Mouse (Mus musculus): ENCODE data around the gene Agpat2.

The Agpat2 gene

DNA sequence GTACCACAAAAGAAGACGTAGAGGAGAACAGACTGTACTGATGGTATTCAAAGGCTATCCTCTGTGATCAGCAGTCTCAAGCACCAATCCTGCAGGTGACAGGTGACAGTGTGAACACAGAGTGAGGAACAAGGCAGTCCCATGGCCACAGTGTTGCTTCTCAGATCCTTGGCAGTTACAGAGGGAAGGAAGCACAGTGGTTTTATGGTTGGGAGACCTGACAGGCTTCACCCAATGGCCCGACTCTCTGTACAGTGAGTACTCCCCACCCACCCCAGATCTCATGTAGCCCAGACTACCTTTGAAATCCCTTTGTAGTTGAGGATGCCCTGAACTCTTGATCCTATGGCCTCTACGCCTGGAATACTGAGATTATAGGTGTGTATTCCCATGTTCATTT, 21.2 kb upstream of the Agpat2 start:
- DNase-seq, result no peak

DNA sequence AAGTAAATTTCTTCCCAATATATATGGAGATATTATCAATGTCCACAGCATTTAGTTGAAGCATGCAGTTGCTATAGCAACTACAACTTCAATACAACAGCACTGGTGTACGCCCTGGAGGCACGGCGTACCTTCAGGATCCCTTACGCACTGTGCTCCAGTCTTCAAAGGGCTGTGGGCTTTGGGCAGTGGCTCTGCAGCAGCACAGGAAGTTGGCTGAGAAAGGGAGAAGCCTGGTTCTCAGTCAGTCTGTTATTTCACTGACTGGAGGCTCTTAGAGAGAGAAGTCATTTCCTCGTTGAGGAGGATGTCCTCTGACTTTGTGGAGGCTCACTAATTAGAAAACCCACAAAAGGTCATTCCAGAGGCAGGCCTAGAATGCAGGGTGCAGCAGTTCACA, 18.8 kb upstream of the Agpat2 start:
- no peak for DNase-seq

GRCm38 (mm10) chr2:26621246-26621645, 17.0 kb upstream of the Agpat2 start:
- DNase-seq, result no peak

DNA sequence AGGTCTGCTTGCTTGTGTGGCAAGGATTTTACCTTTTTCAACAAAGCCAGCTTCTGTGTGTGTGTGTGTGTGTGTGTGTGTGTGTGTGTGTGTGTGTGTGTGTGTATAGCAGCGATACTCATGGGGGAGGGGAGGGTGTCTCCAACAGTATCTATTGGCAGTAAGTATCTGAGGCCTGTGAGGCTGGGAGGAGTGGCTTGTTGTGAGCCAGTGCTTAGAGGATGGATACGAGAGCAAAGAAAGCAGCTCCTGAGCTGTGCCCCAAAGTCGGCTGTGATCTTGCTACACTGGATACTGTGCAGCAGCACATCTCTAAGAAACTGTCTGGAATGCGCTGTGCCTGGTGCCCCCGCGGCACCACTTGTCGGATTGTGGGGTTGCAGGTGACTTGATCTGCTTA, 13.7 kb upstream of the Agpat2 start:
- DNase-seq, result no peak

GRCm38 (mm10) chr2:26617331-26617730, 13.1 kb upstream of the Agpat2 start:
- DNase-seq, result no peak

- DNase-seq, result no peak
These were observed 11.4 kb upstream of the Agpat2 start for GRCm38 (mm10) chr2:26615459-26616124.

DNA sequence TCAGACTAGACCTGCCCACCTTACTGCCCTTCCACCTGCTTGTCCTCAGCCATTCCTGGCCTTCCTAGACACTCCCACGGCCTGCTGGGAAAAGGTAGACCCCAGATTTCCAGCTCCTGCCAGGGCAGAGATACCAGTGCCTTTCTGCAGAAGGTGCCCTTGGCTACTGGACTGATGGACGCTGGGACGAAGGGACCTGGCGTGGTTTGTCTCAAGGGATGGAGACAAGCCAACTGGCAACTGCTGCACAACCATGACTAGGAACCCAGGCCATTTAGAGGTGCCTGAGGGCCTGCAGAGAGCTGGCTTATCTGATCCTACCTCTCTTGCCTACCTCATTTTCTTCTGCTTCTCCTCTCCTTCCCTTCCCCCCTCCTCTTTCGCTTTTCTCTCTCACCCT, 10.7 kb upstream of the Agpat2 start:
- DNase-seq, result no peak

GRCm38 (mm10) chr2:26611896-26612295, 7.7 kb upstream of the Agpat2 start:
- no peak for DNase-seq

DNA sequence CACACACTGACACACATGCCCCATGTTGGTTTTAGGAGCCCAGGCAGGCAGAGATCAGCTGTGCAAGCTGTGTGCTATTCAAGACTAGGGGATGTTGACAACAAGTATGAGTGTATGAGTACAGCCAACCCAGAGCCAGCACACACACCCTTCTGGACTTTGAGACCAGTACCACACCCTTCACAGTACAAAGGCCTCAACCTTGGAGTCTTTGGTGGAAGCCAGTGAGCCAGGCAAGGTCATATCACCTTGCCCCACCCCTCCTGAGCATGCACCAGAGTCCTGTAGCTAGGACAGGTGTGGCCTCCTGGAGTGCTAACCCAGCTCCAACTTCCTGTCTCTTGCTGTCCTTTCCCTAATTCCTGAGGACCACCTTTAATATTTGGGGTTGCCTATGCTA, 6.8 kb upstream of the Agpat2 start:
- no peak for DNase-seq

GRCm38 (mm10) chr2:26610526-26610925, 6.3 kb upstream of the Agpat2 start:
- no peak for DNase-seq

- DNase-seq, result no peak
These were observed 5.0 kb upstream of the Agpat2 start for GRCm38 (mm10) chr2:26609261-26609661.

DNA sequence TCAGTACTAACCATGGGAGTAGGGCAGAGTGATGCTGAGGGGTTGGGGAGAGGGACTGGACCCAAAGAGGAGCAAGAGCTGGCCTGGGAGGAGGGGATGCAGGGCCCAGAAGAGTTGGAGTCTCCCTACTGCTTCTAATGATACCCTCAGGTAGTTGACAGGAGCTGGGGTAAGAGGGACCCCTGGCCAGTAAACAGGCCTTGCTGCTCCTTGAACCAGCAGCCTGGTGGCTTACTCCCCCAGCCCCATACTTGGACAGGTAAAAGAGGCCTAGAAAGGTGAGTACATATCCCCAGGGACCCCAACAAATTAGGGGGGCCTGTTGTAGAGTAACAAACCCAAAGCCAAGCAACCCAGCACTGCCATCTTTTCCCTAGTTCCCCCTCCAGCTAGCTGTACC, 4.6 kb upstream of the Agpat2 start:
- no peak for DNase-seq

DNA sequence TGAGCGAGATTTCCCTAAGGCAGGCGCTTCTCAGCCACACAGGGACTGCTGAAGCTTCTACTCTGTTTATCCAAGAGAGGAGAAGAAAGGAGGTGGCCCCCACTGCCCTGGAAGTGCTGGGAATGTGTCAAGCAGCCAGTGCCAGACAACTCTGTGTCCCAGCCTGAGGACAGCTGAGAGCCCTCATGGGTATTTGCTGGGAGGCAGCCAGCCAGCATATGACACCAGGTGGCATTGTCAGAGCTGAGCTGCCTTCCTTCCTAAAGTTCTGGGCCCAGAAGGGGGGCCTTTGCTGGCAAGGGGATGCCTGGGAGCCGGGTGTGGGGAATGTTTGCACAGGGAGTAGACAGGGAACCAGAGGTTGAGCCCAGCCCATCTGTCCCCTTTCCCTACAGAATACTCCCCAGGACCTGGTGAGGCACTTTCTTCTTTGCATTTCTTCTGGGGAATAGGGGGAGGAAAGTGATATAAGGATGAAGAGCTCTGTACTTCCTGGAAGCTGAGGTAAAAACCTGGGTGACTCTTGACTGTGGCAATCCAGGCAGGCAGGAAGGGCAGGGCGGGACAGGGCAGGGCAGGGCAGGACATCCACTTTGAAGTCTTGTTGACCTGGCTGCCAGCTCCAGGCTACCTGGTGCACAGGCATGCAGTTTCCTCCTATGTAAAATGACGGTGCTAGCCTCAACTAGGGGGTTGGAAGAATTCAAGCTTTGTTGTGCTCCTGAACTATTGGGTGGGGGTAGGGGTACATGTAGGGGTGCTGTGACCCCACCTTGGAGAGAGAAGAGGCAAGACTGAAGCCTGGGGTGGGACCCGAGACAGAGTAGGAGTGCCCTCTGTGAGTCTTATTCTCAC, 3.1 kb upstream of the Agpat2 start:
- no peak for DNase-seq

DNA sequence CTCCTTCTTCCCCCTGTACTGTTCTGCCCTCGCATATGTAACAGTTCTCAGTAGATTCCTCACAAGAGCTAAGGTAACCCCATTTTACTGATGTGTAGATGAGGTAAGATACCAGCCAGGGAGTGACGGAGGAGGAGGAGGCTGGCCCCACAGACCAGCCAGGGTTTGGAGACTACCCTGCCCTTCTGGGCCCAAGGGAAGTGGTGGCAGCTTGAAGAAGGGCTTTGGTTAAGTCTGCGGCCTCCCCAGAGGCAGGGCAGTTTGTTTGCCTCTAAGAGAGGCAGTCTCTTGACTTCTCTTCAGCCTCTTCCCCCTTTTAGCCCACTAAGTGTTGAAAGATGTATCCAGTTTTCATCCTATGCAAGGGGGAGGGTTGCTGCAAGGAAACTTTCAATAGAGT, 2.4 kb upstream of the Agpat2 start:
- no peak for DNase-seq

- no peak for DNase-seq
These were observed 1.1 kb upstream of the Agpat2 start for GRCm38 (mm10) chr2:26605331-26605730.

DNA sequence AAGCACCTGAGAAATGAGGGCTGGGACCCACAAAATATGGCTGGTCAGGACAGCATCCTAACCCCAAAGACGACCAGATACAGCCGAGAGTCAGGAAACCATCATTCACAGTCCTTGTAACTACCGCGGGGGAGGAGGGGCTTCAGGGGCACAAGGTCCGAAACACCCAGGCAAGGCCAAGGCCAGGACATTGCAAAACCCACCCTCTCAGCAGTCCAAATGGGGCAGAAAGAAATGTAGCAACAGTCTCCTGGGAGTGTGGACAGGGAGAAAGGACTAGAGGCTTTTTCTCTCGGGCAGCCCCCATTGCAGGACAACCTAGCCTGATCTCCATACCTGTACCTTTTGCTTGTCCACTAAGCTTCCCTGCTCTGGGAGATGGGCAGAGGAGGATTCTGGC, 1.1 kb downstream of the Agpat2 start:
- DNase-seq, result no peak

GRCm38 (mm10) chr2:26602631-26603030, 1.6 kb downstream of the Agpat2 start:
- DNase-seq, result no peak

DNA sequence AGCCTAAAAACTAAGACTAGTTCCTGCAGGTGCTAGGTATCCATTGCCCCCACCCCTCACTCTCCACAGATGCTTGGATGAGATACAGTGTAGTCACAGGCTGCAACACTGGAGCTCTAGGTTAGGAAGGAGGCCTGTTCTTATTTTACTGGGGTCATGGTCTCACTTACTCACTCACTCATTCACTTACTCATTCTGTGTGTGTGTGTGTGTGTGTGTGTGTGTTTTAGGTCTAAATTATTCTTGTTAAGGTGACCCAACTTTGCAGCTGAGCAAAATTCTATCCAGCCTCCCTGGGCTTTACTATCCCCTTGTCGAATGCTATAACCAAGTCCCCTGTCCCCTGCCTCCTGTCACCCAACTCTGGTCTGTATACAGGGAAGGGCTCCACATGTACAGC, 2.6 kb downstream of the Agpat2 start:
- no peak for DNase-seq

GRCm38 (mm10) chr2:26600664-26601063, 3.6 kb downstream of the Agpat2 start:
- no peak for DNase-seq

DNA sequence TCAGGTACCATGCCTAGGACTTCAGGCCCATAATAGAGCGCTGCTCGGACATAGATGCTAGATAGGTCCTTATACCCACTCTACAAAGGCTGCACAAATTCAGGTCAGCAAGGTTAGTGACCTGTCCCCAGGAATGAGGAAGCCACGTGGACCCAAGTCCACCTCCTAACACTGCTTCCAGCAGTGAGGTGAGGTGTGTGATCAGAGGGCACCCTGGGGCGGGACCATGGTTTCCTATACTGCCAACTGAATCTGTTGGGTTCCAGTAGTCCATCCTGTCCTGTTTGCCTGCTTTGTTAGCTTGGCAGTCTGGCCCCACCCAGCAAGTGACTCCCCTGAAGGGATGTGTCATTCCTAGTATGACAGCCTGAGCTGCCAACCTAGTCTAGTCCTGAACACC, 4.3 kb downstream of the Agpat2 start:
- DNase-seq, result no peak

DNA sequence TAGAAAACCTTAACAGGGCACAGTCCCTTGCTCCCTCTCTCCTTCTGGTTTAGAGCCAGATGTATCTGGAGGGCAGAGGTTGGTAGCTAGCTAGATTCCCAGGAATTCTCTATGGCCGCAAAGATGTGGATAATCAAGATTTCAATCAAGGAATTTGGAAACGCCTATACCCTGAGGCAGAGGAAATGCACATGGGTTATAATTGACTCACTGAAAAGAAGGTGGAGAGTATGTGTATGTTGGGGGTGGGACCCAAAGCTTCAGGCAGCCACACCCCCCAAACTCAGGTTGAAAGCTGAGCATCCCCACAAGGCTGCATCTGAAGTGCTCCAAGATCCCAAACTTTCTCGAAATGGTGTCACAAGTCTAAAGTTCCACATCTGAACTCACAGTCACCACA, 5.8 kb downstream of the Agpat2 start:
- no peak for DNase-seq

DNA sequence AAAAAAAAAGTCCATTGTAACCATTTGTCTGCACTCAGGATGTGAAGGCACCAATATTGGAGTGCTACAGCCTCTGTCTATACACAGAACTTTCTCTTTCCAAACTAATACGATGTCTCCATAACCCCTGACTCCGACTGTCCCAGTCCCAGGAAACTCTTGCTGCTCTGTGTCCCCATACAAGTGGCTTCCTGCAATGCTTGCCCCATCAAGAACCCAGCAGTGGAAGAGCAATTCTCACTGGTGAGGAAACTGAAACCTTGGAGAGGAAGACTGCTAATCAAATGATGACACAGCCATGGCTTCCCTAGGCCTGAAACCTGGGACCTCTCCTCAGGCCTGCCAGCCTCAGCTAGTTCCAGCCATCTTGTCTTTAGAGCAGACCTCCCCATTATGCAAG, 6.4 kb downstream of the Agpat2 start:
- DNase-seq, result no peak

GRCm38 (mm10) chr2:26596898-26597297, 7.3 kb downstream of the Agpat2 start:
- DNase-seq, result no peak

- peak in 1 of 2 experiments; percentile 24 for DNase-seq
These were observed 8.3 kb downstream of the Agpat2 start for GRCm38 (mm10) chr2:26595725-26596435.

Measured in kidney, postnatal 4 days (tissue).